Mouse (Mus musculus) ovary, postnatal 10 days (tissue): ENCODE measurements around the gene Cradd.

Experiments used
- DNase-seq: peaks from one replicate; pipeline ENCODE4 v3.0.0; 2022; ENCODE audit warnings: low spot score

The Cradd gene

DNA sequence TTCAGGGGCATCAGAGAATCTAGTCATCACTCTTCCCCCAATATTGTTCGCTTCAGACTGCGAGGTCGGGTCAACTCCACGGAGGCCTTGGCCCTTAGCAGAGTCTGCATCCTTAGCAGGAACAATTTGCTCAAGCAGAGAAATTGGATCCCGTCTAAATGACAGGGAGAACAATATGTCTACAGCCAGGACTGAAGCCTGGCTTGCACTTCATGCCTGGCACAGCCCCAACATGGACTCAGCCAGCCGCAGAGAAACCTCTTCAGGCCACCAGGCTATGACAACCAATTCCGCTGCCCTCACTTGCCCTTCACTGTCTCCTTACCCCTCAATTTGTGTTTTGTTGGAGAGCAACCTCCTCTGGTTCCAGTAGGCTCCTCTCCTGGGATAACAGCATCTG, 123.6 kb downstream of the Cradd start:
- DNase-seq, result no peak

DNA sequence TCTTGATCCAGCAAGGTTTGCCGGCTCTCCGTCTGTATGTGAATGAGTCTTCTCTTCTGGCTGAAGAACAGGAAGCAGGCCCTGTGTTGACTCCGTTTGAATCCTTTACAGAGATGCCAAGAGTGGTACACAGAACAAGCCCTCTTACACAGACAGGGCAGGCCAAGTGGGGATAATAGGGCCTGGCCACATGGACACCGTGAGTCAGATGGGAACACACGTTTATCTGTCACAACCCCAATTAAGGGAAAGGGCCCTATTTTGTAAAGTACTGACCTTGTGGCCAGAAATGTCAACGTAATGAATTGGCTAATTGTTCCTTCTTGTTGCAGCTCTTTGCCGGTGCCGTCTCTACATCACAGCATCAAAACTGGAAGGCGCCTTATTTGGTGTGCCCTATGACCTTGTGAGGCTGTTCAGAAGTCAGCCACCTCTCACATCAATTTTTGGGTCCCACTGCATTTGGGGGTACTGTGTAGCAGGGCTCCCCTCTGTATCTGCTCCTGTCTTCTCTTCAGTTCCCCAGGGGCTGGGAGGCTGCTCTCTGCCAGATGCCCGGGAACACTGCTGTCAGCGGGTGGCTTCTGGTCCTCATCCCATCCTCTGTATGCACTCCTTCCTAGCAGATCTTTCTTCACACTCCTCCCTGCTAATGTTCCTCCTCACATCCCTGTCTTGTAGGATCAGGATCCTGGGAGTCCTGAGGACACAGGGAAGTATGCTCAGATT, 124.2 kb downstream of the Cradd start:
- no peak for DNase-seq

DNA sequence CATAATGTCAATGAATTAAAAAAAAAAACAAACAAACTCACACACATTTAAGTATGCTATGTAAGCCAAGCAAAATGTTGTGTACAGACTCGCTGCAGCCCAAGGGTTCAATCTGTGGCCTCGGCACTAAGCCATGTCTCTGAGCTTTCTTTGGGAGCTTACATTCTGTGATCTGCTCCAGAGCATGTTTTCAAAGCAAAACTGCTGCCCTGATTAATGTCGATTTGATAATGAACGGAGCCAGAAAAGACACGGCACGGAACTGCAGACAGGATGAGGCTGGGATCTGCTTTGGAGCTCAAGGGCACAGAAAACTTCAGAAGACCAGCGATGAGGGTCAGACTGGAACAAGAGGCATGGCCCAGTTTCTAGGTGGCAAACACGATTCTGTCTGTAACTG, 126.6 kb downstream of the Cradd start:
- DNase-seq, result no peak

DNA sequence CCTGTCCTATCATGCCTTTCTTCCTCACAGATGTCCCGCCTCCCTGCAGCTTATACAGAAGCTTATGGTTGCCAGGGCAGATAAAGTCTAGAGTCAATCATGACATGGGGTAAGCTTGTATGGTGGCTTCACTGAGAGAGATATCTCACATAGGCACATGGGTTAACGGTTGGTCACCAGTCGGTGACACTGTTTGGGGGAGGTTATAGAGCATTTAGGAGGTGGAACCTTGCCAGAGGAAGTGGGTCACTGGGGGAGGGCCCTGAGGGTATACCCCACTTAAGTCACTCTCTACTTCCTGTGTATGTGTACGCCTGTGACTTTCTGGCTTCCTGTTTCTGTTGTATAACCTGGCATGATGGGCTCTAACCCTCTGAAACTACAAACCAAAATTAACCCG, 128.2 kb downstream of the Cradd start:
- no peak for DNase-seq

DNA sequence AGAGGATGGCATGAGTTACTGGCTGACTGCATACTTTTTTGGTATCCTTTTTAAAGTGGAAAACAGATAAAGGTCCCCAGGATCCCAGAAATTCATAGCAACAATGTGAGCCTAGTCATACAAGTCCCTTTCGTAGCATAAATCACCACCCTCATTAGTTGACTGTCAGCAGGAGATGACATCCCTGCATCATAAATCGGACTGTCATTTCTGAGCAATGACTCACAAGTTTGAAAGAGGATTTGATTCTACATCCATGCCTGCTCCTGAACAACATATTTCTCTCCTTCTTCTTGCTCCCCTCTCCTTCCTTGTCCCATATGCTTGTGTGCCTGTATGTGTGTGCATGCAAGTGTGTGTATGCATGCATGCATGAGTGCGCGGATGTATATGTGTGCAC, 129.2 kb downstream of the Cradd start:
- DNase-seq, result no peak

DNA sequence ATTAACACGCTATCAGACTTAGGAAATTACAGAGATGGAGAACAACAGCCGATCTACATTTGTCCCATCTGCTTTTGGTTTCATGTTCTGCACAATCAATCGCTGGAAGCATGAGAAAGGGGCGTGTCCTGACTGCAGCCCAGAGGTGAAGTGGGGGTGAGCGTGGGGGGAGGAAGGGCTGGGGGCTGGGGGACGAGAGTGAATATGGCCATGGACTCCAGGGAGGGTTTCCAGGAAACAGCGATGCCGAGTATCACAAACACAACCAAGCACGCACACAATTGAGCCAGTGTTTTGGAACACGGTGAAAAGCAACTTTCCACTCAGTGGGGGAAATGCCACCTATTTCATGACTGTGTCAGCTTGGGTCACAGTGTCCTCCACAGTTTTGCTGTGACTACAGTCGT, 130.1 kb downstream of the Cradd start:
- no peak for DNase-seq

DNA sequence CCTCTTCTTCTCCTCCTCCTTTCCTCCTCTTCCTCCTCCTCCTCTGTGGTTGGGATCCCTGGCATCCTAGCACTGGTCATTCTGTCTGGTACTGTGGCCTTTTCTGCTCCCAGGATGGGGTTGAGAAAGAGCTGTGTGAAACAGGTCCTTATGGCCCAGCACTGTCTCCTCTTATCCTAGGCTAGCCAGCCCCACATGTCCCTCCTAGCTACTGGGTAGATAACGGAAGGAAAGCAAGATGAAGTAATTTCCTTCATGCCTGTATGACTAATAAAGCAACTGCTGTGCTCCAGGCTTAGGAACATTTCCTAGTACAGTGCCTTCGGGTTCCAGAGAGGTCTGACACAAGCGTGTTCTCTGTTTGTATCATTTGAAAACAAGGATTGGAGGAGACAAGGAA, 132.1 kb downstream of the Cradd start:
- DNase-seq, result no peak

DNA sequence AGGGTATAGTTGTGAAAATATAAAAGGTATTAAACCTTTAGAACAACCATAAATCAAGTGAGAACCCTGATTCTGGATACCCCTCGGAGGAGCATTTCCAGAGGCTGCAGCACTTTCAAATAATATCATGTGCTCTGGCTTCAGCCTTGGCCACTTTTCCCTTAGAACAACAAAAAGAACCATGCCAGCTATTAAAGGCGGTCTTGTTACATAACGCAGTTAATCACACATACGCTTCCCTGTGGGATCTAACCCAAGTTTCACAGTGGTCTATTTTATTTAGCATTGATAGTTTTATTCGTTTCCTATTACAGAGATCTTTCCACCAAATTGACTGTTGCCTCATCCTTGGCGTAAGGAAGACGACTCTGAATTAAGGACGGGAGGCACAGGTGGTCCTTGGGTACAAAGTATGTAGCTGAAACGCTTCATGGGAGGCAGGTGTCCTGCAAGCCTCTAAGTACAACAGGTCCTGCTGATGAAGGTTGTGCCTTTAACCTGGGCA, 132.7 kb downstream of the Cradd start:
- no peak for DNase-seq

DNA sequence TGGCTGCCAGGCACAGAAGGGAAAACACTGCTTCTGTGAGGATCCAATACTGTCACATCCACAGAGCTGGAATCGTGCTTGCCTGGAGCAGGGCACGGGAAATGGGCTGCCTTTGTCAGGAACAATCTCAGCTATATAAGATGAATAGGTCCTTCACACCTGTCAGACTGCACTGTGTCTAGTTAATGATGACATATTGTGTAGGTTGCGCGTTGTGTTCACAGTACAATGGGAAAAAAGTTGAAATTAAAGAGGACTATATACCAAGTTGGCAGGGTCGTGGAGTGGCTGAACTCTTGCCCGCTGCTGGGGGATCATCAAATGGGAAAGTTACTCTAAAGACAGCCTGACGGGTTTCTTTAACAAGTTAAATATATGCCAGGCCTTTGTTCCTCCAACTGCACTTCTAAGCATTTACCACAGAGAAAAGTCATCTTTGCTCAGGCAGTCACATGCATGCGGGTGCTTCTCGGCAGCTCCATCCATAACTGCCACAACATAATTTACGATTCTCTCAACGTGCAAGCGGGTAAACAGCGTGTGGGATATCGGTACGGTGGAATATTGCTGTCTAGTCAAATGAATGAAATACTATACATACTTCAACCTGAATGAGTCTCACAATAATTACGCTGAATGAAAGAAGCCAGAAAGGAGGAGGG, 134.3 kb downstream of the Cradd start:
- DNase-seq, result no peak

DNA sequence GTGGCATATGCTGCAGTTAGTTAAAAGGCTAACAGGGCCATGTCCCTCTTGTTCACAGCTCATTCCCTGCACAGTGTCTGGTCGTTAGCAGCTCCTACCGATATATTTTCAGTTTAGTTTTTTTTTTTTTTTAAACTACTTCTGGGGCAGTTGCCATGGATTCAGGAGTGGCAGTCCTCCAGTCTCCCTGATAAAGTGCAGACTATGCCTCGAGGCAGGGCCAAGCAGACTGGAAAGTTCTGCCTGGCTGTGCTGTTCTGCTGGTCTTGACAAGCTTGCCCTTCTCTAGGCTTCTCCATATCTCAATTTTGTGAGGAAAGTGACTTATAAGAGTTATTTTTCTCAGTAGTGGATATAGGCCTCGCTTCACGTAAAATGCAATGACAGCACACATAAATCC, 139.7 kb downstream of the Cradd start:
- DNase-seq, result no peak

DNA sequence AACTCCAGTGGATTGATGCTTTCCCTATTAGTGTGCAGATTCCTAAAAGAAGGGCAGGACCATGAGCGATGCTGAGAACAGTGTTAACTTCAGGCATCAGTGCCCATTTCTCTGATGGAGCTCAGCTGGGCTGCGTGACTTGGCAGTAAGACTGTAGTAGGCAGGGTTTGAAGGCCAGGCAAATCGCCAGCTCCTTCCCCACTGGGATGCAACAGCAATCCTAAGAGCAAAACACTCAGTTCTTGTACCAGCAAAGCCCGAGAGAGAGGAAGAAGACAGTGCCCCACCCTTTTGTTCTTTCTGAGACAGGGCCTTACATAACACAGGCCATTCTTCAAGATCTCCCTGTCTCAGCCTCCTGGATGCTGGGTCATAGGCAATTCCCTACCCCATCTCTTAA, 140.9 kb downstream of the Cradd start:
- peak; percentile 29 for DNase-seq

DNA sequence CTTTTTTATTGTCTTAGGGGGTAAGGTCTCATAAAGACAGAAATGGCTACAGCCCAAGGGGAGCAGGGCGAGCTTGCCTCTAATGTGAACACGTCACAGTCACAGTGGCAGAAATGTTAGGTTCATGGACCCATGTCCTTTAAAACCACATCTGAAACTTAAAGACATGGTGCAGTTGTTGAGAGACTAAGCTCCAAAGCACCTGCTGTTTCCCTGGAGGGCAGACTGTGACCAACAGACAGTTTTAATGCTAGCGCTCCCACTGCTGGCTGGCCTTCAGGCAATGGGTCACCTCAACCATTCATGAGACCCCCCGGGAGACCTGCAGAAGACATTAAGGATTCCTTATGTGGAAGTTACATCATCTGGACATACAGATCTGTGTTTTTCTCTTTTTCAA, 141.5 kb downstream of the Cradd start:
- no peak for DNase-seq

DNA sequence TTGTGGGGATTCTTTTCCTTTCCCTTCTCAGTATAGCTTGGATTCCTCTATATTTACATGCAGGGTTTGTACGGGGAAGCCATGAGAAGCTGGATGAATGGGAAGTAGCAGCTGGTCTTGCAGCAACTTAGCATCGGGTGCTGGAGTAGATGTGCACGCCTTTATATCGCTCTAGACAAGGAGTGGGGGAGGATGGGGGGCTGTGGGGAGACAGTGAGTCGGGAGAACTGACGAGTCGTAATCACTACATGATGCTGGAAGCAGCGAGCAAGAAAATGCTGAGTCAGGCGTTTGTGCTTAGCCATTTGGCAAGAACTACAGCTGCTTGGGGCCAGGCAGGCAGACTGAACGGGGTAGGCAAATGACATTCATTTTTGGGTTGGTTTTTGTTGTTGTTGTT, 142.4 kb downstream of the Cradd start:
- DNase-seq, result no peak

DNA sequence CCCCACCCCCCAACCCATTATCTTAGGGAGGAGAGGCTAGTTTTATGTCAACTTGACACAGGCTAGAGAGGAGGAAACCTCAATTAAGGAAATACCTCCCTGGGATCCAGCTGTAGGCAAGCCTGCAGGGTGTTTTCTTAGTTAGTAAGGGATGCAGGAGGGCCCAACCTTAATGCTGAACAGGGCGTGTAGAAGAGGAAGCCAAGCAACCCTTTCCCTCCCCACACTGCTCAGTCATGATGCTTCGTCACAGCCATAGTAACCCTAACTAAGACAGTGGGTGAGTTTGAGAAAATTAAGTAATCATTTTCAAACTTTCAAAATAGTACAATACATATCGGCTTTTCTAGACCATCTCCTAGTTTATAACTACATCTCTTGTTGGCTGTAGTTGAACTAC, 143.0 kb downstream of the Cradd start:
- no peak for DNase-seq

DNA sequence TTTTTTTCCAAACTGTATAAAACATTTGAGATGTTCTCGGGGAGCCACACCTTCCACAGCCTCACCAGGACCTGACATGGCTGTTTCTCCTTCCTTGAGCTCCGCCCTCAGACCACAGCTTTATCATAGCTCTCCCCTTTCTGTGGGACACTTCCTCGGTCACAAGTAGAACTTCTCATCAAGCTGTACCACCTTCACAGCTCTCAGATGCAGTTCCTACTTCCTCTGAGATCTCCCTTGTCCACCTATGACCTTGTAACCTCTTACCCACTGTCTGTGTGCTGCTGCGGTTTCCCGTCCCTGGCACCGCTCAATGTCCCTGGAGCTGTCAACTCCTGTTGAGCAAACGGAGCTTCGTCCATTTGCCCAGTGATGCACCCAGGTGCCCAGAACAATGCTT, 143.8 kb downstream of the Cradd start:
- no peak for DNase-seq

DNA sequence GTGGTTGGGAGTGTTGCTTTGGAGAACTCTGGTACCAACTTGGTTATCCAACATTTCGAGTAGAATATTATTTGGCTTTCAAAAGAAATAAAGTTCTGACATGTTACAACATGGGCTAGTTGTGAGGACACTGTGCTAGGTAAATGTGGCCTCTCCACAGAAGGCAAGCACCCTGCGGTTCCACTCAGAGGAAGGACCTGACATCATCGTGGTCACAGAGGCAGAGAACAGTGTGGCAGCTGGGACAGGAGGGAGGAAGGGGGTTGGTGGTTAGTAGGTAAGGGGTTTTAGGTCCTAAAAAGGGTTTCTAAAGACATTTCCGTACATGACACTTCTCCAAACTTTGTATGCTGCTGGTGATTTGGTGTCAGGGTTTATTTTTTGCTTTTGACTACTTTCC, 145.1 kb downstream of the Cradd start:
- DNase-seq, result no peak

DNA sequence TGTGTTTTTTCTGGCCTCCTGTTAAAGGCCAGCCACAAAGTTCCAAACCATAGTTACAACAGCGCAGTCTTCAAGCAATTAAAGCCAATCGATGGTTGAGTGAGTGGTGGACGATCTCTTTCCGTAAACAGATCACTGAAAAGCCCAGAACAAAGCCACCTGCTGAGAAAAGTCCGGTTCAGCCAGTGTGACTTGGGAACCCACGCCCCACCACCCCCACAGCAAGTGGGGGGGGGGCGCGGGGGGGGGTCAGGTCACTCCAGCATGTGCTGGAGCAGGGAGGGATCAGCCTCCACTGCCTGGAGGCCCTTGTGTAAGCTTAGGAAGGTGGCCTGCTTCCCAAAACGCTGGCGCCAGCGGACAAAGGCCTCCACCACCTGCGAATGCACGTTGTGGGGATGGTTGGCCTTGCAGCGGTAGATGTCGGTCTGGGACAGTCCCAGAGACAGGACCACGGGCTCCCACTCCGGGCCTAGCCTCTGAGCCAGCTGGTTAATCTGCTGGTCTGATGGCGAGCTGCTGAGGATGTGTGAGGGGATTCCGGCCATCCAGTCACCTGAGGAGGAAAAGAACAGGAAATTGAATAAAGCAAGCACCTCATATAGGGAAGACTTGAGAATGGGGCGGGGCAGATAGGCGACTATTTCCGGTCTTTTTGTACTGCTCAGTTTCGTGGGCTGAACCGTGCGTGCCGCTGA, 148.4 kb downstream of the Cradd start:
- no peak for DNase-seq

DNA sequence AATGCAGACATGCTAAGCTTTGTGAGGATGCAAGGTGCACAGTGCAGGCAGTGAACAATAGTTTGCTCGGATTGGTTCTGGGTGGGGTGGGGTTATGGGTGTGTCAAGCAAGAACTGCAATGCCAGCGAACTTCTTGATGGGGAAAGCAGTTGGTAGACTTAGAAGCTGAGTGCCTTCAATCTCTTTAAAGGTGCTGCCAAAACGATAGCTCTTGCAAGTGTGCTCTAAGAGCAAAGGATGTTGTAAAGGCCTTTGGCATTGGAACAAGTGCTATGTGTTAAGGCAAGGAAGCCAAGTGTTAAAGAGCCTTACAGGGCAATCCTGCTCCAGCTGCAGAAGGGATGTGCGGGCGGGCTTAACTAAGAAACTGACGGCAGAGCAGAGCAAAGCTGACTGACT, 149.7 kb downstream of the Cradd start:
- DNase-seq, result no peak

DNA sequence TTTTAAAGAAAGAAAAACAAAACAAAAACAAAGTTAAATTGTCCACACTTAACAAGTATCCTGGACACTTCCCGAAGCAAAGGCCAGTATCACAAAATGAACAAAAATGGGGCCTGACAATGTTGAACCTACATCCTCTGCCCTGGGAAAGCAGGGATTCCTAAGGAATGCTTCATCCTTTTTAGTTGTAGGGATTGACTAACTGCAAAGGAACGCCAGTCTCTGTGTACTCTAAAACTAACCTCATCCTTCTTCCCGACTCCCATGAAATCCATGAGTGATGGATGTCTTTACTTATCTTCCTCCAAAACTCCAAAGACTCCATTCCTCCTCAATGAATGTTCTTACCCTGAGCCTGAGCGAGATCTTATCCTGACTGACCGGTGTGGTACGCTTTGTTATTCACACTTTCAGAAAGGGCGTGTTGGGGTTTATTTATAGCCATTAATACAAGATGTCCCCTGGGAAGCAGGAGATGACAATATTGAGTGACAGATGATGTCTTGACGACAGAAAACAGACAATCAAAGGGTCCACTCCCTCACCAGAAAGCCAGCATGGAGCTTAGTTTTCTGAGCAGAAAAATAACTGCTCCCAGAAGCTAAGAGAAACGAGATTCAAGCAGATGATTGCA, 153.1 kb downstream of the Cradd start:
- DNase-seq, result no peak

DNA sequence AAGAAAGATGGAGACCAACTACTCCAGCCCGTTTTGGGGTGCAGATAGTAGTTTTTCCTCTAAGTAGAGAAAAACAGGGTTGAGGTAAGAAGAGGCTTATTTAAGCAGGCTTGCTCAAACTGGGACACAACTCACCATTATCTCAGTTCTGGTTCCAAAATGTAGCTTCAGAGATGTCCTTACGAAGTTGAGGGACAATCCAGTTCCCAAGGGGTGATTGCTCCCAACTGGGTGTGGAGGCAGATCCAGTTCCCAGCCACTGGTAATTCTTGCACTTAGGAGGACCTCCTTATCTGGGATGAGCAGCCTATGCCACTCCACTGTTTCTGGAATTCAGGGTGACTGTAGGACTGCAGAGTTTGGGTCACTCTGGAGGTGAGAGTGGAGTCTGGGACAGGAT, 159.0 kb downstream of the Cradd start:
- no peak for DNase-seq

DNA sequence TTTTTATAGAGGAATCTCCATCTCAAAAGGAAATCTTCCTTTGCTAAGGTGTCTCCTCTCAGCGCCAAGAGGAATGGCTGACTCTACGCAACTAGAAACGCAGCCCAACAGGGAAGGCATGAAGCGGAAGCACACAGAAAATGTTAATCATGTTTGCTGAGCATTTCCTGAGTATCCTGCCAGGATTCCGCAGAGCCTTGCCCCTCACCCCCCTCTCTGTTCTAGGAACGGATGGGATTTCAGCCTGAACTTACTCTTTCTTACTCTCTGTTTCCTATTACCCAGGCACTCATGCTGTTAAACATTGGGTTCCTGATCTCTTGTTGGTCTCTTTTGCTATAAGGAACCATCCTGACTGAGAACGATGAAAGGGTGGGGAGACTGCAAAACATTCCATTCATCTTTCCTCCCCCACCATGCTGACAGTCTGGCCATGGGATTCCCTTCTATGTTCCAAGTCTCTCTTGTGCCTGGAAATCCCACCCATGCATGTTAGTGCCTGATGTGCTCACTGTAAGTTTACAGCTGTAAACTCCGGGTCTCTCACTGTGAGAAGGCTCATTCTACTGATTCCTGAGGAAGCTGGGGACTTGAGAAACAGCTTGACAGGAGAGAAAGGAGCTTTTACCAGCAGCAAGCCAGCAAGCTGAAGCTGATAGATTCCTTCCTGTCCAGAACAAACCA, 161.1 kb downstream of the Cradd start:
- DNase-seq, result no peak

DNA sequence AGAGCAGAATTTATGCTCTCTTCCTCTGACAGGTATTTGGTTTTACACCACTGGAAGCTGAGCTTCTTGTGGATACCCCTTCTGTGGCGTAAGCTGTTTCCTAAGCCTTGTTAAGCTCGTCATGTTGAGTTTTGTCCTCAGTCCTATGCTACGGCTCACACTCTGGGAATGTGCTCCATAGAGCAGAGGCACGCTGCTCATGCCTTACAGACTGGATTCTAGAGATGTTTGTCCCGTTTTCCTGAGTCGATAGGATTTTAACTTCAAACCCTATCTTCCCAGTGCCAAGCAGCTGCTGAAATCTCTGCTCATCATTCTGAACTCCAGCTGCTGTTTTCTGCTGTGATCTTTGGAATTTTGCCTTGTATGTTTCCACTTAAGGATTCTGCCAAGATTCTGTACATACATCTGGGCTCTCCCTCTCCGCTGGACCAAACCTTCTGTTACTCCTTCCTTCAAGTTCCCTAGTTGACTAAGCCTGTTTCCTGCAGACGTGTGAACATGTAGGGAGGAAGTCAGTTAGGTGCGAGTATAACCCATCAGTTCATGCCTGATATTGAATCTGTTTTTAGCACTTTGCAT, 164.2 kb downstream of the Cradd start:
- no peak for DNase-seq
